Mouse (Mus musculus) midbrain, postnatal 0 days (tissue): ENCODE results near the gene R3hdm2. TPM values are rescaled to one million over a fixed set of nuclear protein-coding genes. Genes with fewer than 3 reads are reported as not detected.

ENCODE experiments used
- ATAC-seq: fragments of 200-750 bp; cut with Nextera tagmentation; 2 replicates; pipeline ENCODE4 v1.8.0; 2017; ENCODE audit warnings: moderate number of reproducible peaks, mild to moderate bottlenecking, moderate TSS enrichment, moderate library complexity; ENCODE audit not compliant: low FRiP score
- DNase-seq: peaks from one replicate; pipeline ENCODE4 v3.0.0-alpha.2; 2015; ENCODE audit warnings: low spot score
- H3K27ac ChIP-seq: fragments of 300-500 bp; sonication (generic); 2 replicates; pipeline ENCODE4 v1.5.1; 2014; ENCODE audit warnings: low read depth, mild to moderate bottlenecking, low read length, mixed read lengths
- H3K27me3 ChIP-seq: fragments of 300-500 bp; sonication (generic); 2 replicates; pipeline ENCODE4 v1.6.1; 2014; ENCODE audit warnings: low read length, control low read depth, mixed read lengths; ENCODE audit not compliant: insufficient read depth
- H3K36me3 ChIP-seq: fragments of 300-500 bp; sonication (generic); 2 replicates; pipeline ENCODE4 v1.6.1; 2014; ENCODE audit warnings: low read length, control low read depth, mixed read lengths; ENCODE audit not compliant: insufficient read depth
- H3K4me1 ChIP-seq: fragments of 300-500 bp; sonication (generic); 2 replicates; pipeline ENCODE4 v1.6.1; 2014; ENCODE audit warnings: mild to moderate bottlenecking, control low read depth, antibody characterized with exemption, low read length, mixed read lengths; ENCODE audit not compliant: insufficient read depth
- H3K4me2 ChIP-seq: fragments of 300-500 bp; sonication (generic); 2 replicates; pipeline ENCODE4 v1.6.1; 2014; ENCODE audit warnings: low read depth, mild to moderate bottlenecking, low read length, mixed read lengths; ENCODE audit not compliant: poor library complexity, severe bottlenecking
- H3K4me3 ChIP-seq: fragments of 300-500 bp; sonication (generic); 2 replicates; pipeline ENCODE4 v1.5.1; 2014; ENCODE audit warnings: low read depth, mild to moderate bottlenecking, low read length, moderate library complexity
- H3K9ac ChIP-seq: fragments of 300-500 bp; sonication (generic); replicated peaks from 2 replicates; pipeline ENCODE4 v1.6.1; 2014; ENCODE audit warnings: mild to moderate bottlenecking, low read length, moderate library complexity, mixed read lengths; ENCODE audit not compliant: poor library complexity, severe bottlenecking
- H3K9me3 ChIP-seq: fragments of 300-500 bp; sonication (generic); 2 replicates; pipeline ENCODE4 v1.6.1; 2016; ENCODE audit warnings: low read length, control low read depth
- CTCF ChIP-seq: IDR thresholded peaks from 2 replicates; pipeline ENCODE4 v1.5.1; 2016; ENCODE audit warnings: antibody characterized with exemption, mild to moderate bottlenecking
- WGBS: fragments of 180-500 bp; shearing (Covaris S2); extraction: QIAGEN DNeasy Blood & Tissue Kit; methylation state at CpG from one replicate; pipeline ENCODE4 v1.1.7; 2014; 5-methylcytosine and 5-hydroxymethylcytosine counted together
- polyA plus RNA-seq: library from polyadenylated mRNA; unstranded; fragments of >200 nt; fragmentation: Nextera tagmentation; extraction: Ambion mirVana; gene quantifications from 2 replicates; pipeline ENCODE4 v1.2.1, GENCODE M21; 2015
- total RNA-seq: library from RNA; depleted of rRNA; stranded (reverse); fragments of >200 nt; gene quantifications from 2 replicates; pipeline ENCODE4 v1.2.3, GENCODE M21; 2014

The R3hdm2 gene
- total and polyA plus RNA-seq, 2 experiments from 2014 or later, result 40.0 to 52.0 TPM

DNA sequence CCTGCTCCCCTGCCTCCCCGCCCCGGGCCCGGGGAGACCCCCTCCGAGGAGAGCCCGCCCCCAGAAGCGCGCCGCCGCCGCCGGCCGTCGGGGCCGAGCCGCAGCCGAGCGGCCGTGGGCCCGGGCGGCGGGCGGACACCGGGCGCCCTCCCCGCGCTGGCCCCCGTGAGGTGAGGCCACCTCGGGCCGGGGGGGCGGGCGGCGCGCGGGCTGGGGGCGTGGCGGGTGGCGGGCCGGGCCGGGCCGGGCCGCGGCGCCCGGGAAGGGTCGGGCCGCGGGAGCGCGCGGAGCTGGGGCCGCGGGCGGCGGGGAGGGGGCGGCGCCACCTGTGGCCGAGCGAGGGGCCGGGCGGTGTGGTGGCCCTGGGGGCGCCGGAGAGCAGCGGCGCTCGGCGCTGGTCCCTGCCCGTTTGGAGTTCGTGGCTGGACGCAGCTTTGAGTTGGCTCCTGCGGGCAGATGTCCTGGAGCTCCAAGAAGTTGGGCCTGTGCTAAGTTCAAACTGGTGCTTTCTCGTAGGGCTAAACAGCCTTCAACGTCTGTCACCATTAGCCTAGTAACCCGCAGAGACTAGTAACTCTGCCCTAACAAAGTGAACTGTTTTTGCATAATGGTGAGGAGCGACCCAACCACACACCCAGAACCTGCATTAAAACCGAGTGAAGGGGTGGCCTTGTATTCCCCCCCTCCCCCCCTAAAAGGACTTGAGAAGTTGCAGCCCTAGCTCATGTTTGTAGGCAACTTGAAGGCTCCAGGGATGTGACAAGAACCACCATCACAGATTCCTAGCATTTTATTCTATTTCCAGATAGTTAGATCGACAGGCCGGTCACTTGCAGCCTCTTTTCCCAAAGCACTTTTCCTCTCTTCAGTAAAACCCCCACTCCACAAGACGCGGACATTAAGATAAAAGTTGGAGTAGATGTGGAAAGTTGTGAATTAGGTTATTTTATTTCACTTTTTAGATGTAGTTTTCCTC is 928 bp downstream of the R3hdm2 start:
- no peaks in the 10 kb centered on the region for H3K36me3 ChIP-seq
- no peaks in the 10 kb centered on the region for H3K4me1 ChIP-seq
- WGBS, result 1% methylated on average over 43 of the region's 79 CpGs
- peak; percentile 85 for ATAC-seq
- peak overlapping the region; percentile 64 for H3K4me3 ChIP-seq
- H3K27ac ChIP-seq, result peak overlapping the region; percentile 96
- TF ChIP-seq CTCF, result no peak
- peak; percentile 58 for DNase-seq
- peak overlapping the region; percentile 98 for H3K9ac ChIP-seq
- H3K27me3 ChIP-seq, result no peaks in the 10 kb centered on the region
- no peaks in the 10 kb centered on the region for H3K9me3 ChIP-seq
- H3K4me2 ChIP-seq, result peak overlapping the region; percentile 76

- TF ChIP-seq CTCF, result no peak
- Histone ChIP-seq H3K9ac (no peak overlapping the region), H3K27me3 (no peaks in the 10 kb centered on the region), H3K36me3 (no peaks in the 10 kb centered on the region), H3K4me2 (peak overlapping the region; percentile 76), H3K27ac (no peak overlapping the region), H3K4me1 (no peaks in the 10 kb centered on the region), H3K9me3 (no peaks in the 10 kb centered on the region), H3K4me3 (peak overlapping the region; percentile 64)
- ATAC-seq, result no peak
- no peak for DNase-seq
- 46% methylated on average over 2 of the region's 2 CpGs for WGBS
Measured at GRCm38 (mm10) chr10:127381743-127382134, 1.6 kb downstream of the R3hdm2 start.

DNA sequence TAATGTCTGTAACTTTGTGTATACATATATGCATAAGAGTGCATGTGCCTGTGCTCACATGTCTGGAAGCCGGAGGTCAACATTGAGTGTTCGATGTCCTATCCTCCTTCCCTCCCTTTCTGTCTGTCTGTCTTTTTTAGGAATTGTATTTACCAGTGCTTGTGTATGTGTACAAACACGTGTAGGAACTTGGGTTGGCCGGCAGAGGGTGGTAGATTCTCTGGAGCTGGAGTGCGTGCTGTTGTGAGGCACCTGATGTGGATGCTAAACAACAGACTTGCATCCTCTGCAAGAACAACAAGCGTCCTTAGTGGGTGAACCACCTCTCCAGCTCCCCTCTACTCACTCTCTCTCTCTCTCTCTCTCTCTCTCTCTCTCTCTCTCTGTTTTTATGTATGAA is 11.6 kb downstream of the R3hdm2 start:
- Histone ChIP-seq H3K4me3 (no peak overlapping the region), H3K9me3 (no peaks in the 10 kb centered on the region), H3K36me3 (0 out of 2 replicates have a peak, but pooled peaks cover 10% of the 10 kb centered on the region), H3K27me3 (no peaks in the 10 kb centered on the region), H3K27ac (no peak overlapping the region), H3K9ac (no peak overlapping the region), H3K4me2 (no peak overlapping the region), H3K4me1 (no peaks in the 10 kb centered on the region)
- ATAC-seq, result no peak
- WGBS, result 84% methylated on average over 6 of the region's 6 CpGs
- TF ChIP-seq CTCF, result no peak
- DNase-seq, result no peak

GRCm38 (mm10) chr10:127404701-127405100 is 24.6 kb downstream of the R3hdm2 start:
- no peak overlapping the region for H3K4me2 ChIP-seq
- TF ChIP-seq CTCF, result no peak
- 98% methylated on average over 3 of the region's 3 CpGs for WGBS
- DNase-seq, result no peak
- no peaks in the 10 kb centered on the region for H3K4me1 ChIP-seq
- no peak overlapping the region for H3K4me3 ChIP-seq
- no peak overlapping the region for H3K27ac ChIP-seq
- no peaks in the 10 kb centered on the region for H3K9me3 ChIP-seq
- no peak for ATAC-seq
- no peak overlapping the region for H3K9ac ChIP-seq
- H3K36me3 ChIP-seq, result peaks cover 10% of the 10 kb centered on the region; the same call in 1 of the 2 replicates
- no peaks in the 10 kb centered on the region for H3K27me3 ChIP-seq

- Histone ChIP-seq H3K27me3 (no peaks in the 10 kb centered on the region), H3K9me3 (no peaks in the 10 kb centered on the region), H3K36me3 (peaks cover 5% of the 10 kb centered on the region; the same call in 1 of the 2 replicates), H3K27ac (no peak overlapping the region), H3K4me1 (no peaks in the 10 kb centered on the region), H3K4me3 (no peak overlapping the region), H3K4me2 (no peak overlapping the region), H3K9ac (no peak overlapping the region)
- ATAC-seq (no peak), DNase-seq (no peak)
- TF ChIP-seq CTCF, result no peak
- WGBS, result 63% methylated on average over 4 of the region's 4 CpGs
Measured at GRCm38 (mm10) chr10:127407391-127407790, 27.3 kb downstream of the R3hdm2 start.

- DNase-seq (no peak), ATAC-seq (no peak)
- 0 out of 2 replicates have a peak overlapping the region, but pooled peaks have one; percentile 55 for H3K27ac ChIP-seq
- no peaks in the 10 kb centered on the region for H3K27me3 ChIP-seq
- no peak overlapping the region for H3K4me3 ChIP-seq
- H3K9me3 ChIP-seq, result no peaks in the 10 kb centered on the region
- H3K36me3 ChIP-seq, result peaks cover 5% of the 10 kb centered on the region; the same call in 1 of the 2 replicates
- H3K9ac ChIP-seq, result no peak overlapping the region
- 57% methylated on average over 5 of the region's 5 CpGs for WGBS
- no peak for TF ChIP-seq CTCF
- no peaks in the 10 kb centered on the region for H3K4me1 ChIP-seq
- no peak overlapping the region for H3K4me2 ChIP-seq
Measured at GRCm38 (mm10) chr10:127412101-127412500, 32.0 kb downstream of the R3hdm2 start.
